Mouse (Mus musculus): Measurements from ENCODE around the gene Abi1. TPM values are rescaled to one million over a fixed set of nuclear protein-coding genes. Genes with fewer than 3 reads are reported as not detected.
"Not testable (repeated sequence)": the region's sequence is repeated elsewhere in the genome, so short reads cannot be mapped to it uniquely, and the experiment has no call there.

Gene Abi1
- polyA plus RNA-seq, 1 experiment from 2014 or later: 64.8 TPM

GRCm38 (mm10) chr2:23068370-23068737, 28.3 kb upstream of the Abi1 start:
- peaks cover 5% of the 10 kb centered on the region for H3K4me1 ChIP-seq (ENCODE audit: control insufficient read depth, insufficient read depth, low read depth, low read length)
- no peaks in the 10 kb centered on the region for H3K9me3 ChIP-seq (ENCODE audit: control insufficient read depth, low read length)
- no peaks in the 10 kb centered on the region for H3K36me3 ChIP-seq (ENCODE audit: control insufficient read depth, insufficient read depth, low read length)
- H3K27ac ChIP-seq (ENCODE audit: low read depth, low read length): peak overlapping the region; percentile 96
- H3K4me2 ChIP-seq (ENCODE audit: low read length): peak overlapping the region; percentile 99
- H3K4me3 ChIP-seq (ENCODE audit: low read length): peak overlapping the region; percentile 76
- peak overlapping the region; percentile 95 for H3K9ac ChIP-seq (ENCODE audit: low read depth, low read length)
- under 1% methylated on average over 21 of the region's 21 CpGs for WGBS
- no peaks in the 10 kb centered on the region for H3K27me3 ChIP-seq (replicated peaks; ENCODE audit: control insufficient read depth, insufficient read depth, low read length)
- ATAC-seq: peak; percentile 75

- no peaks in the 10 kb centered on the region for H3K36me3 ChIP-seq (ENCODE audit: control insufficient read depth, insufficient read depth, low read length)
- 3% methylated on average over 34 of the region's 34 CpGs for WGBS
- H3K27me3 ChIP-seq (replicated peaks; ENCODE audit: control insufficient read depth, insufficient read depth, low read length): no peaks in the 10 kb centered on the region
- peak within 1 kb of the TSS; percentile 76 for H3K4me3 ChIP-seq (ENCODE audit: low read length)
- ATAC-seq: peak; percentile 97
- peak within 1 kb of the TSS; percentile 96 for H3K27ac ChIP-seq (ENCODE audit: low read depth, low read length)
- peak within 1 kb of the TSS; percentile 99 for H3K4me2 ChIP-seq (ENCODE audit: low read length)
- H3K9ac ChIP-seq (ENCODE audit: low read depth, low read length): peak within 1 kb of the TSS; percentile 95
- peaks cover 5% of the 10 kb centered on the region for H3K4me1 ChIP-seq (ENCODE audit: control insufficient read depth, insufficient read depth, low read depth, low read length)
- no peaks in the 10 kb centered on the region for H3K9me3 ChIP-seq (ENCODE audit: control insufficient read depth, low read length)
Measured at GRCm38 (mm10) chr2:23067552-23068369, 27.7 kb upstream of the Abi1 start, which contains the start of gene Acbd5. Acbd5 (plus strand) TSS chr2:23068167.

- no peaks in the 10 kb centered on the region for H3K4me1 ChIP-seq (ENCODE audit: control insufficient read depth, insufficient read depth, low read depth, low read length)
- no peaks in the 10 kb centered on the region for H3K27me3 ChIP-seq (replicated peaks; ENCODE audit: control insufficient read depth, insufficient read depth, low read length)
- ATAC-seq: no peak
- H3K4me3 ChIP-seq (ENCODE audit: low read length): no peak overlapping the region
- H3K36me3 ChIP-seq (ENCODE audit: control insufficient read depth, insufficient read depth, low read length): no peaks in the 10 kb centered on the region
- H3K27ac ChIP-seq (ENCODE audit: low read depth, low read length): no peak overlapping the region
- WGBS: 72% methylated on average over 6 of the region's 6 CpGs
- no peak overlapping the region for H3K4me2 ChIP-seq (ENCODE audit: low read length)
- H3K9ac ChIP-seq (ENCODE audit: low read depth, low read length): no peak overlapping the region
- no peaks in the 10 kb centered on the region for H3K9me3 ChIP-seq (ENCODE audit: control insufficient read depth, low read length)
Measured at GRCm38 (mm10) chr2:23052523-23052922, 12.5 kb upstream of the Abi1 start.

GRCm38 (mm10) chr2:23051890-23052289, 11.8 kb upstream of the Abi1 start:
- no peak overlapping the region for H3K27ac ChIP-seq (ENCODE audit: low read depth, low read length)
- H3K4me2 ChIP-seq (ENCODE audit: low read length): no peak overlapping the region
- H3K27me3 ChIP-seq (replicated peaks; ENCODE audit: control insufficient read depth, insufficient read depth, low read length): no peaks in the 10 kb centered on the region
- H3K9me3 ChIP-seq (ENCODE audit: control insufficient read depth, low read length): no peaks in the 10 kb centered on the region
- no peaks in the 10 kb centered on the region for H3K36me3 ChIP-seq (ENCODE audit: control insufficient read depth, insufficient read depth, low read length)
- no peak overlapping the region for H3K4me3 ChIP-seq (ENCODE audit: low read length)
- H3K4me1 ChIP-seq (ENCODE audit: control insufficient read depth, insufficient read depth, low read depth, low read length): no peaks in the 10 kb centered on the region
- no peak for ATAC-seq
- H3K9ac ChIP-seq (ENCODE audit: low read depth, low read length): no peak overlapping the region
- WGBS: 78% methylated on average over 2 of the region's 2 CpGs

- ATAC-seq: no peak
- no peaks in the 10 kb centered on the region for H3K9me3 ChIP-seq (ENCODE audit: control insufficient read depth, low read length)
- H3K27me3 ChIP-seq (replicated peaks; ENCODE audit: control insufficient read depth, insufficient read depth, low read length): no peaks in the 10 kb centered on the region
- H3K4me2 ChIP-seq (ENCODE audit: low read length): no peak overlapping the region
- no peak overlapping the region for H3K9ac ChIP-seq (ENCODE audit: low read depth, low read length)
- H3K4me3 ChIP-seq (ENCODE audit: low read length): no peak overlapping the region
- no peak overlapping the region for H3K27ac ChIP-seq (ENCODE audit: low read depth, low read length)
- no peaks in the 10 kb centered on the region for H3K36me3 ChIP-seq (ENCODE audit: control insufficient read depth, insufficient read depth, low read length)
- no peaks in the 10 kb centered on the region for H3K4me1 ChIP-seq (ENCODE audit: control insufficient read depth, insufficient read depth, low read depth, low read length)
Measured at GRCm38 (mm10) chr2:23048006-23048405, 8.0 kb upstream of the Abi1 start.

GRCm38 (mm10) chr2:23045703-23046102, 5.7 kb upstream of the Abi1 start:
- no peak overlapping the region for H3K9ac ChIP-seq (ENCODE audit: low read depth, low read length)
- H3K4me1 ChIP-seq (ENCODE audit: control insufficient read depth, insufficient read depth, low read depth, low read length): no peaks in the 10 kb centered on the region
- H3K36me3 ChIP-seq (ENCODE audit: control insufficient read depth, insufficient read depth, low read length): no peaks in the 10 kb centered on the region
- no peaks in the 10 kb centered on the region for H3K27me3 ChIP-seq (replicated peaks; ENCODE audit: control insufficient read depth, insufficient read depth, low read length)
- WGBS: 43% methylated on average over 1 of the region's 1 CpGs
- no peak overlapping the region for H3K4me3 ChIP-seq (ENCODE audit: low read length)
- ATAC-seq: no peak
- H3K27ac ChIP-seq (ENCODE audit: low read depth, low read length): no peak overlapping the region
- H3K9me3 ChIP-seq (ENCODE audit: control insufficient read depth, low read length): no peaks in the 10 kb centered on the region
- no peak overlapping the region for H3K4me2 ChIP-seq (ENCODE audit: low read length)

- Histone ChIP-seq H3K4me2 (ENCODE audit: low read length) (no peak overlapping the region), H3K36me3 (ENCODE audit: control insufficient read depth, insufficient read depth, low read length) (no peaks in the 10 kb centered on the region), H3K27ac (ENCODE audit: low read depth, low read length) (no peak overlapping the region), H3K9ac (ENCODE audit: low read depth, low read length) (no peak overlapping the region), H3K9me3 (ENCODE audit: control insufficient read depth, low read length) (no peaks in the 10 kb centered on the region), H3K4me3 (ENCODE audit: low read length) (no peak overlapping the region), H3K4me1 (ENCODE audit: control insufficient read depth, insufficient read depth, low read depth, low read length) (peaks cover 11% of the 10 kb centered on the region), H3K27me3 (replicated peaks; ENCODE audit: control insufficient read depth, insufficient read depth, low read length) (no peaks in the 10 kb centered on the region)
- WGBS: 95% methylated on average over 3 of the region's 3 CpGs
- ATAC-seq: no peak
Measured at GRCm38 (mm10) chr2:23042189-23042588, 2.1 kb upstream of the Abi1 start.

- no peak overlapping the region for H3K27ac ChIP-seq (ENCODE audit: low read depth, low read length)
- no peak overlapping the region for H3K9ac ChIP-seq (ENCODE audit: low read depth, low read length)
- no peaks in the 10 kb centered on the region for H3K9me3 ChIP-seq (ENCODE audit: control insufficient read depth, low read length)
- WGBS: 83% methylated on average over 4 of the region's 4 CpGs
- no peak overlapping the region for H3K4me2 ChIP-seq (ENCODE audit: low read length)
- peaks cover 11% of the 10 kb centered on the region for H3K4me1 ChIP-seq (ENCODE audit: control insufficient read depth, insufficient read depth, low read depth, low read length)
- ATAC-seq: no peak
- no peak overlapping the region for H3K4me3 ChIP-seq (ENCODE audit: low read length)
- no peaks in the 10 kb centered on the region for H3K36me3 ChIP-seq (ENCODE audit: control insufficient read depth, insufficient read depth, low read length)
- H3K27me3 ChIP-seq (replicated peaks; ENCODE audit: control insufficient read depth, insufficient read depth, low read length): no peaks in the 10 kb centered on the region
Measured at GRCm38 (mm10) chr2:23041457-23041856, 1.4 kb upstream of the Abi1 start.

- peaks cover 11% of the 10 kb centered on the region for H3K4me1 ChIP-seq (ENCODE audit: control insufficient read depth, insufficient read depth, low read depth, low read length)
- not testable (repeated sequence) for H3K4me3 ChIP-seq (ENCODE audit: low read length); H3K9ac ChIP-seq (ENCODE audit: low read depth, low read length); H3K4me2 ChIP-seq (ENCODE audit: low read length); H3K9me3 ChIP-seq (ENCODE audit: control insufficient read depth, low read length); ATAC-seq; H3K27ac ChIP-seq (ENCODE audit: low read depth, low read length); H3K27me3 ChIP-seq (replicated peaks; ENCODE audit: control insufficient read depth, insufficient read depth, low read length); H3K36me3 ChIP-seq (ENCODE audit: control insufficient read depth, insufficient read depth, low read length)
- 90% methylated on average over 7 of the region's 7 CpGs for WGBS
Measured at GRCm38 (mm10) chr2:23040690-23041089, 649 bp upstream of the Abi1 start.
